Mouse (Mus musculus) thymus, postnatal 0 days (tissue): Measurements from ENCODE around the gene Hspb8. TPM values are rescaled to one million over a fixed set of nuclear protein-coding genes. Genes with fewer than 3 reads are reported as not detected.

Source experiments
- DNase-seq: peaks from one replicate; pipeline ENCODE4 v3.0.0-alpha.2; 2015; ENCODE audit warnings: low spot score
- polyA plus RNA-seq: library from polyadenylated mRNA; unstranded; fragments of >200 nt; fragmentation: Nextera tagmentation; extraction: Ambion mirVana; gene quantifications from 2 replicates; pipeline ENCODE4 v1.2.1, GENCODE M21; 2015

Gene Hspb8
- polyA plus RNA-seq = 13.8 and 14.4 TPM in 2 replicates

DNA sequence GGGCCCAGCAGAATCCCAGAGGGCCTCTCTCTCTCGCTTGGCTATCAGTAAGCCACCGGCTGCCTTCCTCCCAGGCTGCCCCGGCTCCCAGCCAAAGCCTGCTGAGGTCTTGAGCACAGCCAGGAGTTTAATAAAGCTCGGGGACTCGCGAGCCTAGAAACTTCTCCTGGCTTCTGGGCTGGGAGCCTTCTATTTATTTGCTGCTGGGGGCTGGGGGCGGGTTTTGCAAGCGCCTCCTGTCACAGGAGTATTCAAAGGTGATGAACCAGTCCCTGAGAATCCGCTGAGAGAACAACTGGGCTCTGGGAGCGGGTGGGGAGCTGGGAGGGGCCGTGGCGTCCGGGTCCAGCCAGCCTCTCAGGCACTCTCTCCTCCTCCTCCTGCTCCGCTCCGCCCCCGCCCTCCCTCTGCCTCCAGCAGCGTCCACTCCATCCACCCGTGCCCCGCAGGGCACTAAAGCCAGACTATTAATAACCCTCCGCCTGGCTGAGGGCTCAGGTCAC is at the start of gene Hspb8:
Gene Hspb8 (minus strand): TSS at position 166 of the 503 bp plus-strand sequence.
- no peak for DNase-seq

DNA sequence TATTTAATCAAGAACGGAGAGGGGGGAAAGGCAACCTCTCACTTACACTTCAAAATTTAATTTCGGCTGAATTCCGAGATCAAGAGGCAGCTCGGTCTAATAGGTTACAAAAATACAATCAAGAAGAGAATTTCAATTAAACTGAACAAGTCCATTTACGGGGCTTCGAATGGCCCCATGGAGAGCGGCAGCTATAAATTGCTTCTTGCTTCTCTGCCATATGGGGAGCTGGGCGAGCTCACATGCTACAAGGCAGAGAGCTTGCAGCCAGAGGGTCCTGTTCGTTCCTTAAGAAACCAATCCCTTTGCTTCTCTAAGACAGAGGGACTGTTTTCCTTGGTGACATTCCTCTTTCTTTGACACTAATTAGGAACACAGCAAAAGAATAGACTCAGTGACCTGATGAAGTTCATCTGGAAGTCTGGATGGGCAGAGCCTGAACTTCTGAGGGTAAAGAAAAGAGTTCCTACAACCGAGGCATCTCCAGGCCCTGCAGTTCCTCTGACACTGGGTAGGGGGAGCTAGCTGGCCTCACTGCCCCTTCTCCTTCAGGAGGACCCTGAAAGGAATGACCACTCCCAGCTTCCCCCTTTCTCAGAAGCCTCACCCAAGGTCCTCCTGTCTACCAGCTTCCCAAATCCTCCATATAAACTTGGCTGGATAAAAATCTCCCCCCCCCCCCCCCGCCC is 38.8 kb upstream of the Hspb8 start:
- no peak for DNase-seq

DNA sequence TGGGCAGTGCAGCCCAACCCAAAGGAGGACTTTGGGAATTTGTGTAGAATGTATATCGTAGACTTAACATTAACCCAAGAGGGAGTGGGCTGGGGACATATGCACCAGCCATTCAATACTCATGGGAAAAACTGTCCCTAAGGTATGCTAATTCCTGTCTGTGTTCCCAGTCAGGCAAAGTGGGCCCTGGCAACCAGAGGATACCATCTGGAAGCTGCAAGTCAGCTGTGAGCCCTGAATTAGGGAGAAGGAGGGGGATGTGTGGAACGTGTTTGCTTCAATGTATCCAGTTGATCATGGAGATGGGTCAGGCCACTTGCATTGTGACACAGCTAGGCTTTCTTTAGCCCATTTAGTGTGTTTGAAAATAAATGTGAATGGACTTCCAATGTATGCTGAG is 37.3 kb upstream of the Hspb8 start:
- no peak for DNase-seq

DNA sequence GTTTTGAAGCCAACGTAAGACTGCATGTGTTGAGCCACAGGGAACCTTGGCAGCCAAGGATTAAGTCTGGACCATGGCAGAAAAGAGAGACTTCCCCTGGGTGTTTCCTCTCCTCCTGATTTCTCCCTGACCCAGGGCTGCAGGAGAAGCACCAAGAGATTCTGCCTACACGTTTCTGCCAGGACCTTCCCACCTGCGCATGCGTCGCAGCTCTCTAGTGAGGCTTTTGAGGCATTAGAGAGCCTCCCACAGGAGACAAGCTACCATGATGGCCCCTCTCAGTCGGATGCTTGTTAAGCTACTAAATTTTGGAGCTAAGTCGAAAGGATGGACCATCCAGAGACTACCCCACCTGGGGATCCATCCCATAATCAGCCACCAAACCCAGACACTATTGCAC is 35.1 kb upstream of the Hspb8 start:
- no peak for DNase-seq

DNA sequence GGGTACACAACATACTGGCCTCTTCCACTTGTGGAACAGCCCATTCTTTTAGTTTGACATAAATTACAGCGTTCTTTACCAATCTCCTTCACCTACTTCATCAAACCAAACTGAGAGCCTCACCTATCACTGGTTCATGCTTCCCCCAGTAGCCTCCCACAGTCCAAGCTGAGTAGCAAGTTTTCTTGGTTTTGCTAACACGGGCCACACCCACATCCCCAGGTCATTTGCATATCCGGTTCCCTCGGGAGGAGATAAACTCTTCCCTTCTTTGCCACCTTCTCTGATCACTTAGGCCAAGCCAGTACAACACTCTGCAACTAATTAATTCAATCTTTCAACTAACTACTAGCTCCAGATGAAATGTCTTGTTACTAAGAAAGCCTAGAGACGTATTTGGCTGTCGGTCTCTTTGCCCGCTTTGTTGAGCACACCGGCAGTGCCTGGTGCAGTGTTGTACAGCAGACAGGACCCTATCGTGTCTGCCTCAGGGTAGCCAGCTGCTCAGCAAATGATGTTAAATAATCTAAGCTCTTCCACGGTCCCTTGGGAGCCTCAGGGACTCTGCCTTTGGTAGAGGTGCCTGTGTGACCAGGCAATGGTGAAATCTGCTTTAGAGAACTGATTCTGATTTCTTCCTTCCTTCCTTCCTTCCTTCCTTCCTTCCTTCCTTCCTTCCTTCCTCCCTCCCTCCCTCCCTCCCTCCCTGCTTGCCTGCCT is 34.3 kb upstream of the Hspb8 start:
- peak; percentile 3 for DNase-seq

DNA sequence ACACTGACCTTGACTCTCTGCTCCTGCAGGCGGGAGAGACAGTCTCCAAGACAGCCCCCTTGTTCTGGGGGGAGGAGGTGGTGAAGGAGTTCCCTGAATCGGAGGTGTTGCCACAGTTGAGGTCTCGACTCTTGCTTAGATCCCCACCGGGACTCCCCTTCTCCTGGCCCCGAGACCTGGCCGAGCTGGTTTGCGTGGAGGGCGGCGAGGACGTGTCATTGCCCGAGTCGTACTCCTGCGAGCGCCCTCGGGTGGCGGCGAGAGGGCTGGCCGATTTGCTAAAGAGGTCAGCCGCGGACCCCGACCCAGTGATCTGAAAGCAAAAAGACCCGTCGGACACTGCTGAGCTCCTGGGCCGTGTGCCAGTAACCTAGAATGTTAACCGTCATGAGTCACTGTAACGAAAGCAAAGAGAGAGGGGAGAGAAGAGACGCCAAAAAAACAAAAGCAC is 30.8 kb upstream of the Hspb8 start:
- no peak for DNase-seq

DNA sequence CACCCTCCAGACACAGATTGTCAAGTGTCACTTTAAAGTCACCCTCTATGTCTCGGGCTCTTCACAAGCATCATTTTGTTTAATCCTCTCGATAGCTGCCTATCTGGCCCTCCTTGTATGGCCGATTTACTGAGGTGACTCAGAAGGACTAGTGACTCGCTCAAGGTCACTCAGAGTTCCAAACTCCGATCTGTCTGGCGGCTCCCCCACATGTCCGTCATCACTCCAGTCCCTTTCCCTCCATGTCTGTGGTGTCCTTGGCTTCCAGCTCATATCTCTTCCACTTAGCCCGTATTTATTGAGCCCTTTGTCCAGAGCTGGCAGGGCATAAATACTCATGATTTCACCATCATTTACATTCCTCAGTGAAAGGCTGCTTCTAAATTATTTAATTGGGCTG is 28.2 kb upstream of the Hspb8 start:
- no peak for DNase-seq

DNA sequence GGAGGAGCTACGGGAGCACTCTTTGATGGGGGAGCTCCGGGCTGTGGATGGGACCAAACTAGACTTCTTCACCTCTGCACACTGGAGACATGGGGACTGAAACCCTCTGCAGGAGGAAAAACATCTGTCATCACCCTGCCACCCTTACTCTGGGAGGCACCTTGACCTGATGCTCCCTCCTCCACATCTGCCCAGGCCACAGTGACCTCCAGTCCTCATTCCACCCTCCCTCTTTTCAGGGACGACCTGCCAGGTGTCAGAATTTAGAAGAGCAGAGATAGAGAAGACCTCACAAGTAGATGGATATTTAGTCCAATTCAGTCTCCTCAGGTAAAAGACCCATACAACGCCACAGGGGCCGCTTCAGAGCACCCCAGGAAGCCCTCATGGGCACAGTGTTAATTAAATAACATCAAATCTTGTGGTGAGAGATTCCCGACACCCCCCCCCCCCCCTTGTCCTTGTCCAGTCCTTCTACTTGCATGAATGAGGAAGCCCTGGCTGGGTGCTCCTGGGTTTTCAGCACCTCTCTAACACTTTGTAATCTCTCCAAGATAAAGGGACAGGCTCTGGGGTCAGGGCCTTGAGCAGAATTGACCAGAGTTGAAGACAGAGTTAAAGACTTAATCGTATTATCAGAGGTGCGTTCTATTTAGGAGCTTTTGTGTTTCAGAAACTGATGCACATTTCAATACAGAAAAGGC is 27.0 kb upstream of the Hspb8 start:
- DNase-seq = no peak

DNA sequence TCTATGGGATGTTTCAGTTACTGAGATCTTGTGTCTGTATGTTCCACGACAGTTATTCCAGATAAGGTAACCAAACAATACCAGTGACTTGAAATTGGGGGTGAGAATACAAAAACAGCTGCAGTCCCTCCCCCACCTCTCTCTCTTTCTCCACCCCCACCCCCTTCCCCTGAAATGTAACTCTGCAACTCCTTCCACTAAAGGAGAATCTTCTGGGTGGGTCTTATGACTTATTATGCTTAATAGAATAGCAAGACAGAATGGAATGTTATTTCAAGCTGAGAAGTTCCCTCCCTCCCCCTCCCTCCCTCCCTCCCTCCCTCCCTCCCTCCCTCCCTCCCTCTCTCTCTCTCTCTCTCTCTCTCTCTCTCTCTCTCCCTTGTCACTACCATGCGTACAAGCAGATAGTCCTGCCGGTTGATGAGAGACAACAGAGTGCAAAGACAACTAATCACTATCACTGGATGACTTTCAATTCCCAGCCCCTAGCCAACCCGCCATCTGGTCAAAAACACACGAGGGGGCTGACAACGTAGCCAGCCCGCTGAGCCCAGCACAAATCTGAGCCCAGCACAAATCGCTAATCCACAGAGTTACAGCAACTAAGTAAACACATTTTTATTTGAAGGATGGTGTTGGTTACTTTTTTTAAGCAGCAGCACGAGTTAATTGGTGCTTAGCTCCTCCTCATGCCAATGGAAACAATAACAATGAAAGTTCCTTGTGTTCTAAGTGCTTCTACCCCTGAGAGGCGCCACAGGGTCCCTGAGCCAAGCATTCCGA is 25.9 kb upstream of the Hspb8 start:
- no peak for DNase-seq

DNA sequence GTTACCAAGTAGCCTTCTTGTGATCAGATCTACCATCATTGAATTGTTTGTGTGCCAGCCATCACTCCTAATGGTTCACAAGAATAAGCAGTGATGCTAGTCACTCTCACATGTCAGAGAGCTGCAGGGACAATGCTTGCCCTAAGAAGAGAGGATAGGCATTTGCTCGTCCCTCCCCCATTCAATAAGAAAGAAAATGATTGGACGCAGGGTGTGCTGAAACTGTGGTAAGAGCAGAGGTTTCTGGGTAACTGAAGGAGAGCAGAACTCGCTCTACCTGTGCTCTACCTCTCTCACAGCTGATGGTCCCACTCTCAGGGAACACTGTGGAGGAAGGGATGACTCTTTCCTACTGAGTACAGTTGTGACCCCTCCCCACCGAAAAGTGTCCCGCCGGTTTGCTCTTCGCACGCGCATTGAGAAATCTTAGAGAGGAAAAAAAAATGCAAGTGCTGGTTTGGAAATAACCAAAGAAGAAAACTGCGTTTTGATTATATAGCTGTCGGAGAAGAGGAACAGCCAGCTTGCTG is 25.2 kb upstream of the Hspb8 start:
- DNase-seq = no peak

DNA sequence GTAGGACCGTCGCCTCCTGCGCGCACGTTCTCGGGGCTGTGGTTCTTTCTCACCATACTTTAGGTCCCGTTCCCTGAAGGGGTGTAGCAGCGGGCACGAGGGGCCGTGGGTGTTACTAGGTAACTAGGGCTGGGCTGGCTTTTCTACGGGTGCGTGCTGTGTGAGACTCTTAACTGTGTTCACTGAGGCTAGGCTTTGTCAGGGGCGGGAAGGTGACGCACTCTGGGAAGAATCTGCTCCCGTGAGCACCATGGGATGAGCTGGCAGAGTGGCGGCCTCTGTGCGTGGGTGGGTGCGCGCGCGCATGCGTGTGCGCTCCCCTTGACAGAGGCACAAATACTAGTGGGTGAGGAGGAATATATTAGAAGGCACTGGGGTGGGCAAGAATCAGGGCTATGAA is 23.9 kb upstream of the Hspb8 start:
- no peak for DNase-seq

DNA sequence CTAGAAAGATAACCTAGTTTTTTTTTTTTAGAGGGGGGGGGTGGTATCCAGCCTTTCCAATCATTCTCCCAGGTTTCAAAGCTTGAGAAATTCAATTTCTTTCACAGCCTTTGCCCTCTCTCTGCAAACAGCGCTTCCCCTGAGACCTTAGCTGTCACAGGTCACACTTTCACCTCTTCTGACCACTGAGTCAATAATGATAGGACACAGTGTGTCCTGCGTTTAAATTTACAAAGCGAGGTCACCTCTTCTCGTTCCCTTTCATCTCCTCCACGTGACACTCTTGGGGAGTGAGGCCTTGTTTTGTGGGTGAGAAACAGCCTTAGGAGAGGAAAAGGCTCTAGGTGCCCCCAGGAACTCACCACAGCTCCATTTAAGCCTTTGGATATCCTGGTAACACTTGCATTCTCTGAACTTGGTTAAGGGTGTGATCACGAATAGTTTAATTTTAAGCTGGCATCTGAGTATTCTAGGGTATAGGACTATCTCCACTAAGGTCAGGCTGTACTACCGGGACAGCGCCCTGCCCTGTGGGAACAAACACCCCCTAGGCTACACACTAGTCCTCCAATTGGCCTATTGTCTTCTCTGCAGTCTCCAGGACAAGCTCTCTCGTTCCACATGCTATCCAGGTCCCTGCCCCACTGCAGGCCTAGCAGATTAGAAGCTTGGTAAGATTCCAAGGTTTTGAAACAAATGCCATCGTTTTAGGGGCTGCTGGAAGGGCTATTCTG is 23.1 kb upstream of the Hspb8 start:
- DNase-seq = no peak

DNA sequence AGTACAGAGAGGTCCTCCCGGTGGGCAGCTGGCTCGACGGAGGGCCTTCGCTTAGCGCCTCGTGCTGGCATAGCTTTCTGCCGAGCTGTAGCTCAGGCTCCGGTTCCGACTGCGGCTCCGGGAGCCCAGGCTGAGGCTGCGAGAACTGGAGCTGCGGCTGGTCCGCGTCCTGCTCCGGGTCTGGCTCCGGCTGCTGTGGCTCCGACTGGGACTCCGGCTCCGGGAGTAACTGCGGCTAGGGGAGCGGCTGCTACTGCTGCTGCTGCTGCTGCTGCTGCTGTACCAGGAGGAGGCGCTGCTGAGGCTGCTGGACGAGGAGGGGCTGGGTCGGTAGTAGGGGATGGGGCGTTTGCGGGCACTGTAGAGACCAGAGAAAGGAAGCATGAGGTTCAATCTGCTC is 21.9 kb upstream of the Hspb8 start:
- DNase-seq = no peak

DNA sequence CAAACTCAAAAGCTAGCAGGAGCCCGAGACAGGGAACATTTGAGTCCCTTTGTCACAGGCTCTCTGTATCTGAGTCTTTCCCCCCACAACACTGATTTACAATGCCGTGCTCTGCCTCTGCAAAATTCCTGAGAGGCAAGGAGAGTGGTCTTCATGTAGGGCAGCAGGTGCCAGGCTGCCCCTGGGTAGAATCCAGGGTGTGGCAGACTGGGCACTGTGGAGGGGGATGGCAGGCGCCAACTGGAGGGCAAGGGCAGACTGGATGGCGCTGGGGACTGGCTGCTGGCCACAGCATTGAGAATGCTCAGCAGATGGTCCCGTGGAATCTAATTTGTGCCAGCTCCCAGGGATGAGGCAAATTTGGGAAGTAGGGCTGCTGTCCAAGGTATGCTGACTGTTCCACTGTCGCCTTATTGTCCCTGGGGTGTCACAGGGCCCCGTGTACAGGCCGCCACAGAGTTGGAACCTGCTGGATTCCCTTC is 20.8 kb upstream of the Hspb8 start:
- DNase-seq = no peak

DNA sequence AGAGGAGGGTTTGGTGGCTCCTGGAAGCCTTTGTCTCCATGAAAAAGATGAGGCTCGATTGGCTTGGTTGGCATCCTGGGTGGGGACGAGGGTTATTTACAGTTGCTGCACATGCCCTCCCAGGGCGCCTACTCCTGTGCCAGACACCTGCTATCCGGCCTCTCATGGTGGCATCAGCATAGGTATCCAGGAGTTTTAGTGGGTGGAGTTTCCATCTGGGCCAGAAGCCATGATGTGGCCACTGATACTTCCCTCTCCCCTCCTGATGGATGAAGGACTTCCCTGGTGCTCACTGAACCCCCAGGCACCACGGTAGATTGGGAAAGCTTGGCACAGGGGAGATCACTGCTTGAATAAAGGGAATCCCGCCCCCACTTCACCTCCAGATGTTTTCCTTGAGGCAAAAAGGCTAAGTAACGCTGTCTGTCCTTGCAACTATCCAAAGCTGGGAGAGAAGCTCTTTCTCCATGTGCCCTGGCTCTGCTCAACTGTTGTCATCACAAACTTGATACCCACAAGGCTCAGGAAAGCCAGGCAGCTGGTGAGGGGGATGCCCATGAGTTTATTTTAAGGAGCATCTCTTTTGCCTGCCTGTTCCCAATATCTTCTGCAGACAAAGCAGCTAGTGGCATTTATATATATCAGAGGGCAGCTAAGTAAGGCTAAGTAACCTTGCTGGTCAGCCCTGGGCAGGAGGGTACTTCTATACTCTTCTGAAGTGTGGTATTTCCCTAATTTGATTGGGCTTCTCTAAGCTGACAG is 20.2 kb upstream of the Hspb8 start:
- DNase-seq = no peak

DNA sequence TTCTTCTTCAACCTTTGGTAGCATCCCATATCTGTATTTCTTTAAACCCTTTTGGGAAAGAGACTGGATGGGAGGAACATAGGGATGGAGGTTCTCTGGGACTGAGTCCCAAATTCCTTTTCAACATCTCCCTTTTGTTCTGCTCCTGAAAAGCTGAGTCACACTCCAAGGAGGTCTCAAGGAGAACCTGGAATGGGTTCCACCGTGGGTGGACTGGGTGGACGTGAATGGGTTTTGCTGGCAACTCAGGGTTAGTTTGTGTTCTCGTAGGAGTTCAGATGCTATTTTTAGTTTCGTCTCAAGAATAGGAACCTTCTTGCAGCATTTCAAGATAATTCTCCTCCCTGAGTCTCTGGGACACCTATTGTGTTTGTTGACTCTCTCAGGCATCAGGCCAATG is 17.6 kb upstream of the Hspb8 start:
- no peak for DNase-seq

DNA sequence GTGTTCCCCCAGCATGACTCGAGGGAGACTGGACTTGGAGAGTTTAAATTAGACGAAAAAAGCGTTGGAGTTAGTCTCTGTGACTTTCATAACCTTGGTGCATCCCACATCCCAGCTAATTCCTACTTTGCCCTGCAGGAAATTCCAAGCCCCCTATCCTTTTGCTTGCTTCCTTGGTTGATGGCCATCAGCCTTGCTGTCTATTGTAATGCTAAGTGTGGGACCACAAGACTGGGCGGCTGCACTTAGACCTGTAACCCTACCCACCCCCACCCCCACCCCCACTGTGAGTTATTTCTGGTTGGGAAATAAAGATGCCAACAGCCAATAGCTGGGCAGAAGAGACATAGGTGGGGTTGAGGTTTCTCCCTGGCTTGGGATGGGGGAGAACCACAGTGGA is 15.7 kb upstream of the Hspb8 start:
- no peak for DNase-seq

DNA sequence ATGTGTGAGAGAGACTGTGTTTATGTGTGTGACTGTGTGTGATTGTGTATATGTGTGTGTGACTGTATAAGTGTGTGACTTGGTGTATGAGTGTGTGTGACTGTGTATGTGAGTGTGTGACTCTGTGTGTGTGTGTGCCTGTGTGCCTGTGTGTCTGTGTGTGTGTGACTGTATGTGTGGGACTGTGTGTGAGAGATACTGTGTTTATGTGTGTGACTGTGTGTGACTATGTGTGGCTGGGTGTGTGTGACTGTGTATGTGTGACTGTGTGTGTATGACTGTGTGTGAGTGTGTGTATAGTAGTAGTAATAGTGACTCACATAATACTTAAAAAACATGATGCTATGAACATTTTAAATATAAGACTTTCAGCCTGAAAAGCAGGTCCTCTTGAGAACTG is 13.5 kb upstream of the Hspb8 start:
- no peak for DNase-seq
